Mouse (Mus musculus) myocyte (in vitro differentiated cells): ENCODE data around the gene Cd33. TPM values are rescaled to one million over a fixed set of nuclear protein-coding genes. Genes with fewer than 3 reads are reported as not detected.

ENCODE experiments used
- H3K27me3 ChIP-seq: one replicate; pipeline ENCODE4 v1.6.1; 2011; ENCODE audit not compliant: control insufficient read depth, insufficient read depth, insufficient read length
- H3K36me3 ChIP-seq: one replicate; pipeline ENCODE4 v1.6.1; 2011; ENCODE audit not compliant: control insufficient read depth, insufficient read depth
- H3K4me2 ChIP-seq: one replicate; pipeline ENCODE4 v1.6.1; 2011; ENCODE audit warnings: low read depth, control low read depth
- H3K4me3 ChIP-seq: one replicate; pipeline ENCODE4 v1.5.1; 2011; ENCODE audit warnings: mild to moderate bottlenecking, control low read depth, moderate library complexity
- H3K79me2 ChIP-seq: one replicate; pipeline ENCODE4 v1.6.1; 2011; ENCODE audit not compliant: control insufficient read depth, insufficient read depth
- H3ac ChIP-seq: one replicate; pipeline ENCODE4 v1.6.1; 2011; ENCODE audit not compliant: control insufficient read depth, insufficient read length
- CEBPB ChIP-seq: IDR thresholded peaks from 2 replicates; pipeline ENCODE4 v1.6.1; 2011; ENCODE audit warnings: mild to moderate bottlenecking, moderate library complexity; ENCODE audit not compliant: poor library complexity, insufficient read depth, severe bottlenecking
- E2F4 ChIP-seq: IDR thresholded peaks from one replicate; pipeline ENCODE4 v1.6.1; 2011; ENCODE audit warnings: mild to moderate bottlenecking, control low read depth, moderate library complexity; ENCODE audit not compliant: insufficient read depth
- MAX ChIP-seq: IDR thresholded peaks from one replicate; pipeline ENCODE4 v1.6.1; 2011; ENCODE audit warnings: low read depth, mild to moderate bottlenecking, control low read depth
- MYOD1 ChIP-seq, 3 experiments: IDR thresholded peaks; one replicate each; pipeline ENCODE4 v1.6.1; 2011; ENCODE audit warnings: control low read depth in 2 of 3, low read depth in 2 of 3, mild to moderate bottlenecking in 2 of 3, moderate library complexity in 1 of 3; ENCODE audit not compliant: insufficient read length in 2 of 3, control insufficient read depth in 1 of 3
- MYOG ChIP-seq, 3 experiments: IDR thresholded peaks; one replicate each; pipeline ENCODE4 v1.6.1; 2011; ENCODE audit warnings: control low read depth in 2 of 3, low read depth in 2 of 3, mild to moderate bottlenecking in 2 of 3; ENCODE audit not compliant: insufficient read length in 2 of 3, control insufficient read depth in 1 of 3, insufficient read depth in 1 of 3
- POLR2A ChIP-seq: IDR thresholded peaks from one replicate; pipeline ENCODE4 v1.6.1; 2011; ENCODE audit warnings: low read depth, mild to moderate bottlenecking, control low read depth, moderate library complexity; ENCODE audit not compliant: insufficient read length
- POLR2AphosphoS2 ChIP-seq: IDR thresholded peaks from one replicate; pipeline ENCODE4 v1.6.1; 2011; ENCODE audit warnings: low read depth, control low read depth; ENCODE audit not compliant: insufficient read length
- REST ChIP-seq: IDR thresholded peaks from one replicate; pipeline ENCODE4 v1.6.1; 2011; ENCODE audit warnings: mild to moderate bottlenecking, control low read depth, moderate library complexity; ENCODE audit not compliant: insufficient read depth, insufficient read length
- SRF ChIP-seq: IDR thresholded peaks from one replicate; pipeline ENCODE4 v1.6.1; 2011; ENCODE audit warnings: low read depth; ENCODE audit not compliant: control insufficient read depth, insufficient read length
- TCF12 ChIP-seq: IDR thresholded peaks from one replicate; pipeline ENCODE4 v1.6.1; 2011; ENCODE audit warnings: mild to moderate bottlenecking, control low read depth; ENCODE audit not compliant: poor library complexity, insufficient read depth, severe bottlenecking
- TCF3 ChIP-seq: IDR thresholded peaks from one replicate; pipeline ENCODE4 v1.6.1; 2011; ENCODE audit warnings: low read depth, control low read depth; ENCODE audit not compliant: insufficient read length
- USF1 ChIP-seq: IDR thresholded peaks from one replicate; pipeline ENCODE4 v1.6.1; 2011; ENCODE audit warnings: low read depth, mild to moderate bottlenecking, control low read depth, moderate library complexity
- polyA plus RNA-seq: library from polyadenylated mRNA; unstranded; fragments of >200 nt; fragmentation: generic; extraction: Trizol; gene quantifications from one replicate; pipeline ENCODE4 v1.2.1, GENCODE M21; 2012; ENCODE audit warnings: missing spikeins

The Cd33 gene
- 0.02 TPM for polyA plus RNA-seq

DNA sequence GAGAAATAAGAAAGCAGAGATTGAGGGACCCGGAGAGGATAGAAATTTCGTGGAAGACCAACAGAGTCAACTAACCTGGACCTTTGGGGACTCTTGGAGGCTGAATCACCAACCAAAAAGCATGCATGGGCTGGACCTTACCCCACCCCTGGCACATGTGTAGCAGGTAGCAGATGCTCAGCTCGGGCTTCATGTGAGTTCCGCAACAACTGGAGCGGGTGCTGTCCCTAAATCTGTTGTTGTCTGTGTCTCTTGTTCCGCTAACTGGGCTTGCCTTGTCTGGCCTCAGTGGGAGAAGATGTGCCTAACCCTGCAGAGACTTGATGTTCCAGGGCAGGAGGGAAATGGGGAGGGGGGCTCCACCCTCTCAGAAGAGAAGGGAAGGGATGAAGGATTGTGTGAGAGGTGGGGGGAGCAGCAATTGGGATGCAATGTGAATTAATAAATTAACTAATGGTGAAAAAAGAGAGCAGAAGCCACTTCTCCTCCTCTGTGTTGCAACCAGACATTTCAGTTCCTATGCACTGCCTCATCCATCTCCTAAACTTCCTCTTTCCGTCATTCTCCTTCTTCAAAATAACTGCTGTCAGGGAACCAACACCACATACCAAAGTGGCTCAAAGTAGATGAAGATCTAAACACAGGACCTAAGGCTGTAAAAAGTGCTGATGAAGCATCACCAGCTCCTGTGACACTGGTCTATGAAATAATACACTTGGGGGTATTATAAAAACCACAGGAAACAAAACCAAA is at the start of gene Cd33:
Cd33 (minus strand) TSS at position 204 of the 753 bp plus-strand sequence.
- no peaks in the 10 kb centered on the region for H3K27me3 ChIP-seq
- TF ChIP-seq CEBPB (no peak), TCF3 (no peak)
- H3K4me2 ChIP-seq, result no peak within 1 kb of the TSS
- no peaks in the 10 kb centered on the region for H3K79me2 ChIP-seq
- no peak within 1 kb of the TSS for H3ac ChIP-seq
- H3K36me3 ChIP-seq, result no peaks in the 10 kb centered on the region
- no peak within 1 kb of the TSS for H3K4me3 ChIP-seq

GRCm38 (mm10) chr7:43584790-43585189 is 40.6 kb upstream of the Cd33 start:
- peaks cover 49% of the 10 kb centered on the region for H3K36me3 ChIP-seq
- TF ChIP-seq POLR2AphosphoS2 (no peak), CEBPB (no peak), E2F4 (no peak), TCF12 (no peak), REST (no peak), MYOD1 (IDR thresholded peaks at IDR 0.05; ENCODE audit: control insufficient read depth in 1 of 3, insufficient read length in 2 of 3, low read depth in 2 of 3) (no peak), SRF (no peak), TCF3 (no peak), MAX (no peak), MYOG (IDR thresholded peaks at IDR 0.05; ENCODE audit: control insufficient read depth in 1 of 3, insufficient read depth in 1 of 3, insufficient read length in 2 of 3, low read depth in 2 of 3) (no peak), USF1 (no peak), POLR2A (no peak)
- H3K27me3 ChIP-seq, result no peaks in the 10 kb centered on the region
- peaks cover 42% of the 10 kb centered on the region for H3K79me2 ChIP-seq
- no peak overlapping the region for H3ac ChIP-seq
- H3K4me3 ChIP-seq, result no peak overlapping the region
- no peak overlapping the region for H3K4me2 ChIP-seq

- Histone ChIP-seq H3K4me3 (peak overlapping the region; percentile 83), H3K36me3 (peaks cover 14% of the 10 kb centered on the region)
Measured at GRCm38 (mm10) chr7:43580526-43580925, 36.3 kb upstream of the Cd33 start.

GRCm38 (mm10) chr7:43579440-43580171 is 35.4 kb upstream of the Cd33 start, which contains the start of gene Zfp719:
Zfp719 (plus strand) TSS chr7:43579610.
- peak within 1 kb of the TSS; percentile 91 for H3K4me2 ChIP-seq
- peak within 1 kb of the TSS; percentile 83 for H3K4me3 ChIP-seq
- peak within 1 kb of the TSS; percentile 83 for H3ac ChIP-seq
- no peaks in the 10 kb centered on the region for H3K27me3 ChIP-seq
- H3K36me3 ChIP-seq, result peaks cover 12% of the 10 kb centered on the region
- peaks cover 42% of the 10 kb centered on the region for H3K79me2 ChIP-seq
- TF ChIP-seq MAX (peak; percentile 44), TCF3 (no peak), POLR2A (peak; percentile 77), POLR2AphosphoS2 (peak; percentile 72), MYOG (IDR thresholded peaks at IDR 0.05; ENCODE audit: control insufficient read depth in 1 of 3, insufficient read depth in 1 of 3, insufficient read length in 2 of 3, low read depth in 2 of 3) (no peak)

More at GRCm38 (mm10) chr7:43580526-43580925, 36.3 kb upstream of the Cd33 start:
- peak overlapping the region; percentile 91 for H3K4me2 ChIP-seq
- peaks cover 42% of the 10 kb centered on the region for H3K79me2 ChIP-seq
- no peak for TF ChIP-seq MYOD1 (IDR thresholded peaks at IDR 0.05; ENCODE audit: control insufficient read depth in 1 of 3, insufficient read length in 2 of 3, low read depth in 2 of 3)
- TF ChIP-seq USF1, result no peak
- no peak for TF ChIP-seq CEBPB
- TF ChIP-seq TCF3, result no peak
- TF ChIP-seq POLR2AphosphoS2, result no peak
- TF ChIP-seq TCF12, result no peak
- no peak for TF ChIP-seq MYOG (IDR thresholded peaks at IDR 0.05; ENCODE audit: control insufficient read depth in 1 of 3, insufficient read depth in 1 of 3, insufficient read length in 2 of 3, low read depth in 2 of 3)
- no peak for TF ChIP-seq SRF
- no peak for TF ChIP-seq E2F4
- no peak for TF ChIP-seq POLR2A
- TF ChIP-seq MAX, result no peak
- no peak for TF ChIP-seq REST
- no peaks in the 10 kb centered on the region for H3K27me3 ChIP-seq
- peak overlapping the region; percentile 83 for H3ac ChIP-seq

GRCm38 (mm10) chr7:43571216-43571615 is 27.0 kb upstream of the Cd33 start:
- TF ChIP-seq E2F4, result no peak
- TF ChIP-seq MAX, result no peak
- 0 out of 2 replicates have a peak, but pooled peaks have one; percentile 33 for TF ChIP-seq CEBPB
- TF ChIP-seq TCF12, result no peak
- H3K4me2 ChIP-seq, result no peak overlapping the region
- H3K79me2 ChIP-seq, result no peaks in the 10 kb centered on the region
- no peaks in the 10 kb centered on the region for H3K27me3 ChIP-seq
- peaks cover 18% of the 10 kb centered on the region for H3K36me3 ChIP-seq
- no peak overlapping the region for H3ac ChIP-seq
- H3K4me3 ChIP-seq, result no peak overlapping the region
